Mouse (Mus musculus) 416B (cell line): ENCODE results near the gene Hebp2.
"Not testable (repeated sequence)": the region's sequence is repeated elsewhere in the genome, so short reads cannot be mapped to it uniquely, and the experiment has no call there.

ENCODE experiments used
- DNase-seq: peaks from one replicate; pipeline ENCODE4 v3.0.0; 2011; ENCODE audit warnings: low read depth

Gene Hebp2

GRCm38 (mm10) chr10:18545813-18546235, at the start of gene Hebp2:
Gene Hebp2, minus strand, starts transcription at chr10:18546076.
- DNase-seq, result no peak

GRCm38 (mm10) chr10:18589455-18589854, 43.6 kb upstream of the Hebp2 start:
- DNase-seq, result no peak

- no peak for DNase-seq
Observed at GRCm38 (mm10) chr10:18584188-18584587, 38.3 kb upstream of the Hebp2 start.

GRCm38 (mm10) chr10:18572581-18572980, 26.7 kb upstream of the Hebp2 start:
- DNase-seq, result peak; percentile 62

- DNase-seq, result peak; percentile 50
Observed at GRCm38 (mm10) chr10:18562940-18563339, 17.1 kb upstream of the Hebp2 start.

GRCm38 (mm10) chr10:18561445-18561844, 15.6 kb upstream of the Hebp2 start:
- DNase-seq, result peak; percentile 65

GRCm38 (mm10) chr10:18559076-18559475, 13.2 kb upstream of the Hebp2 start:
- not testable (repeated sequence) for DNase-seq

GRCm38 (mm10) chr10:18549321-18550216, 3.7 kb upstream of the Hebp2 start:
- no peak for DNase-seq

- no peak for DNase-seq
Observed at GRCm38 (mm10) chr10:18547381-18547780, 1.5 kb upstream of the Hebp2 start.

- no peak for DNase-seq
Observed at GRCm38 (mm10) chr10:18545309-18545708, 567 bp downstream of the Hebp2 start.

GRCm38 (mm10) chr10:18536889-18537288, 9.0 kb downstream of the Hebp2 start:
- no peak for DNase-seq

GRCm38 (mm10) chr10:18532293-18532692, 13.6 kb downstream of the Hebp2 start:
- DNase-seq, result peak; percentile 87

GRCm38 (mm10) chr10:18530161-18530560, 15.7 kb downstream of the Hebp2 start:
- no peak for DNase-seq

GRCm38 (mm10) chr10:18529177-18529576, 16.7 kb downstream of the Hebp2 start:
- no peak for DNase-seq

GRCm38 (mm10) chr10:18528475-18528874, 17.4 kb downstream of the Hebp2 start:
- DNase-seq, result peak; percentile 68

GRCm38 (mm10) chr10:18527766-18528165, 18.1 kb downstream of the Hebp2 start:
- DNase-seq, result no peak

GRCm38 (mm10) chr10:18526851-18527675, 18.8 kb downstream of the Hebp2 start:
- DNase-seq, result no peak

GRCm38 (mm10) chr10:18526184-18526850, 19.6 kb downstream of the Hebp2 start:
- DNase-seq, result no peak

GRCm38 (mm10) chr10:18525726-18526125, 20.1 kb downstream of the Hebp2 start:
- DNase-seq, result no peak

- no peak for DNase-seq
Observed at GRCm38 (mm10) chr10:18525311-18525710, 20.6 kb downstream of the Hebp2 start.

GRCm38 (mm10) chr10:18522556-18522955, 23.3 kb downstream of the Hebp2 start:
- DNase-seq, result no peak

- no peak for DNase-seq
Observed at GRCm38 (mm10) chr10:18511496-18511895, 34.4 kb downstream of the Hebp2 start.
